In genomic region chr4:132542724-132543123, GRCm38 (mm10) we compare ENCODE assay signal across 19 mouse cellular contexts. TPM values are rescaled to one million over a fixed set of nuclear protein-coding genes. Genes with fewer than 3 reads are reported as not detected.
DNase-seq lines count a peak whose midpoint lies in the region; ATAC-seq and TF ChIP-seq lines count a peak whose summit lies in the region.
"Had no signal": no experiment of that assay in that cellular context is flagged by ENCODE, and none has a peak within 500 bp of the region (broad histone marks: within the 10 kb centered on the region; RNA-seq: fewer than 3 reads in every experiment).

No protein-coding gene starts in this region.

- H3K4me3 ChIP-seq in gastrocnemius, adult 2 months = peak overlapping the region; percentile 47
- H3K4me3 ChIP-seq in lung, postnatal 0 days (ENCODE audit: low read depth, low read length) = no peak overlapping the region
- no peak overlapping the region for H3K4me3 ChIP-seq in bone marrow macrophage, adult 2 months (ENCODE audit: insufficient read depth, low read length)
- no peak overlapping the region for H3K4me3 ChIP-seq in stomach, postnatal 0 days (ENCODE audit: low read depth, low read length)
- H3K4me3 ChIP-seq: embryonic facial prominence, embryonic 15.5 days; forebrain, embryonic 15.5 days; limb, embryonic 10.5 days had no signal

- WGBS in lung, postnatal 0 days = 35% methylated on average over 1 of the region's 1 CpGs
- whole genome bisulfite sequencing in stomach, postnatal 0 days = 56% methylated on average over 1 of the region's 1 CpGs

- peak; percentile 26 for DNase-seq in gastrocnemius, adult 2 months
- no peak for DNase-seq in gastrocnemius, postnatal 10 days
- DNase-seq in lung, postnatal 0 days (ENCODE audit: low spot score) = no peak
- no peak for DNase-seq in lung, postnatal 10 days
- DNase-seq in stomach, postnatal 0 days (ENCODE audit: low spot score) = no peak
- no peak for DNase-seq in B cell, adult 2 months
- DNase-seq: cerebellum, adult 11-12 months; heart, adult 11 months; kidney, postnatal 36 days; lung, adult 2 months; right cerebral cortex, postnatal 25 days; thymus, postnatal 36 days had no signal

- no peaks in the 10 kb centered on the region for H3K4me1 ChIP-seq in lung, postnatal 0 days (ENCODE audit: insufficient read depth, low read depth, low read length)
- peaks cover 13% of the 10 kb centered on the region for H3K4me1 ChIP-seq in bone marrow macrophage, adult 2 months (ENCODE audit: control insufficient read depth, insufficient read depth, low read length)
- H3K4me1 ChIP-seq in stomach, postnatal 0 days (replicated peaks; ENCODE audit: control insufficient read depth, insufficient read depth) = no peaks in the 10 kb centered on the region
- H3K4me1 ChIP-seq: embryonic facial prominence, embryonic 15.5 days; forebrain, embryonic 15.5 days; limb, embryonic 10.5 days had no signal

- no peak for TF ChIP-seq POLR2A in bone marrow macrophage, adult 2 months (IDR thresholded peaks at IDR 0.05; ENCODE audit: borderline replicate concordance, low read depth, low read length)

- H3K4me2 ChIP-seq in lung, postnatal 0 days (replicated peaks; ENCODE audit: low read depth, low read length) = no peak overlapping the region
- no peak overlapping the region for H3K4me2 ChIP-seq in stomach, postnatal 0 days (replicated peaks; ENCODE audit: low read depth)
- H3K4me2 ChIP-seq: embryonic facial prominence, embryonic 15.5 days; forebrain, embryonic 15.5 days; hindbrain, embryonic 14.5 days had no signal

- H3K36me3 ChIP-seq in lung, postnatal 0 days (ENCODE audit: insufficient read depth, low read length) = peaks cover 47% of the 10 kb centered on the region
- H3K36me3 ChIP-seq in stomach, postnatal 0 days (ENCODE audit: control insufficient read depth, insufficient read depth, low read length) = peaks cover 16% of the 10 kb centered on the region

- no peak for ATAC-seq in lung, postnatal 0 days
- no peak for ATAC-seq in stomach, postnatal 0 days (ENCODE audit: low FRiP score, low TSS enrichment)
- ATAC-seq: forebrain, embryonic 15.5 days; intestine, postnatal 0 days had no signal

- H3K27ac ChIP-seq in gastrocnemius, adult 2 months = peak overlapping the region; percentile 80
- H3K27ac ChIP-seq in lung, postnatal 0 days (ENCODE audit: low read length) = no peak overlapping the region
- 0 out of 2 replicates have a peak overlapping the region, but pooled peaks have one; percentile 3 for H3K27ac ChIP-seq in bone marrow macrophage, adult 2 months (ENCODE audit: insufficient read depth, low read depth, low read length)
- H3K27ac ChIP-seq in stomach, postnatal 0 days (replicated peaks) = no peak overlapping the region
- H3K27ac ChIP-seq: embryonic facial prominence, embryonic 15.5 days; forebrain, embryonic 15.5 days; hindbrain, embryonic 14.5 days; limb, embryonic 10.5 days had no signal

- no peak overlapping the region for H3K9ac ChIP-seq in lung, postnatal 0 days (replicated peaks; ENCODE audit: low read depth)
- H3K9ac ChIP-seq in stomach, postnatal 0 days (ENCODE audit: low read length) = no peak overlapping the region
- H3K9ac ChIP-seq: embryonic facial prominence, embryonic 15.5 days; forebrain, embryonic 15.5 days; hindbrain, embryonic 14.5 days had no signal

- H3K9me3 ChIP-seq in lung, postnatal 0 days (ENCODE audit: low read length) = no peaks in the 10 kb centered on the region
- H3K9me3 ChIP-seq in stomach, postnatal 0 days (ENCODE audit: control insufficient read depth, low read length) = no peaks in the 10 kb centered on the region
- H3K9me3 ChIP-seq: embryonic facial prominence, embryonic 15.5 days; forebrain, embryonic 15.5 days; limb, embryonic 10.5 days had no signal

- H3K27me3 ChIP-seq in lung, postnatal 0 days (replicated peaks; ENCODE audit: insufficient read depth, low read length) = no peaks in the 10 kb centered on the region
- H3K27me3 ChIP-seq in stomach, postnatal 0 days (ENCODE audit: control insufficient read depth, insufficient read depth, low read length) = no peaks in the 10 kb centered on the region
- H3K27me3 ChIP-seq: embryonic facial prominence, embryonic 15.5 days; forebrain, embryonic 15.5 days had no signal

- TF ChIP-seq CTCF in gastrocnemius, adult 2 months (IDR thresholded peaks at IDR 0.05) = peak; percentile 27
- TF ChIP-seq CTCF in lung, postnatal 0 days (IDR thresholded peaks at IDR 0.05) = peak; percentile 16; the same call in 1 of the 2 replicates
- TF ChIP-seq CTCF in bone marrow macrophage, adult 2 months (IDR thresholded peaks at IDR 0.05; ENCODE audit: low read depth, low read length) = no peak
- peak; percentile 27; the same call in 1 of the 2 replicates for TF ChIP-seq CTCF in stomach, postnatal 0 days (IDR thresholded peaks at IDR 0.05; ENCODE audit: low read depth)

- TF ChIP-seq EP300 in lung, postnatal 0 days (IDR thresholded peaks at IDR 0.05) = no peak
- TF ChIP-seq EP300 in stomach, postnatal 0 days (optimal IDR thresholded peaks at IDR 0.05) = no peak

- intact Hi-C loops in gastrocnemius, adult 2 months (cut with DNase I) = loop anchor here (10.0 kb wide), 1 partner anchor 382 kb away; the partner anchor contains the start of gene Fam76a

RNA-seq across cellular contexts. Expression of gene Dnajc8, which starts 7.4 kb away (rescaled TPM):
- total RNA-seq in gastrocnemius, adult 2 months (2021) = 10 to 100 TPM; 47.2 to 59.3 TPM
- 10 to 100 TPM; 70.0 to 74.9 TPM for total RNA-seq in gastrocnemius, postnatal 10 days (2021)
- 157 and 182 TPM in 2 replicates for polyA plus RNA-seq in lung, postnatal 0 days (2015; fragmentation: Nextera tagmentation; extraction: Ambion mirVana)
- polyA plus RNA-seq in bone marrow macrophage, adult 2 months (2012; ENCODE audit: insufficient read depth, insufficient read length, missing spikeins) = 140 and 155 TPM in 2 replicates
- 103 and 116 TPM in 2 replicates for polyA plus RNA-seq in stomach, postnatal 0 days (2015; fragmentation: Nextera tagmentation; extraction: Ambion mirVana)

RNA-seq across cellular contexts. Expression of gene Atpif1, which starts 9.3 kb away (rescaled TPM):
- total RNA-seq in gastrocnemius, adult 2 months (2021) = 10 to 100 TPM; 41.0 to 60.0 TPM
- total RNA-seq in gastrocnemius, postnatal 10 days (2021) = 100 to 1,000 TPM; 115 to 139 TPM
- 700 and 732 TPM in 2 replicates for polyA plus RNA-seq in lung, postnatal 0 days (2015; fragmentation: Nextera tagmentation; extraction: Ambion mirVana)
- polyA plus RNA-seq in bone marrow macrophage, adult 2 months (2012; ENCODE audit: insufficient read depth, insufficient read length, missing spikeins) = 539 and 589 TPM in 2 replicates
- 1,179 and 1,213 TPM in 2 replicates for polyA plus RNA-seq in stomach, postnatal 0 days (2015; fragmentation: Nextera tagmentation; extraction: Ambion mirVana)

RNA-seq across cellular contexts. Expression of gene Ptafr, which starts 21.1 kb away (rescaled TPM):
- total RNA-seq in gastrocnemius, adult 2 months (2021) = under 1 TPM; 0.56 to 0.98 TPM
- total RNA-seq in gastrocnemius, postnatal 10 days (2021) = 1 to 10 TPM; 2.0 to 2.8 TPM
- polyA plus RNA-seq in lung, postnatal 0 days (2015; fragmentation: Nextera tagmentation; extraction: Ambion mirVana) = 2.1 and 2.5 TPM in 2 replicates
- polyA plus RNA-seq in bone marrow macrophage, adult 2 months (2012; ENCODE audit: insufficient read depth, insufficient read length, missing spikeins) = 81.4 and 91.0 TPM in 2 replicates
- polyA plus RNA-seq in stomach, postnatal 0 days (2015; fragmentation: Nextera tagmentation; extraction: Ambion mirVana) = 0.88 and 0.90 TPM in 2 replicates
- total RNA-seq: megakaryocyte-erythroid progenitor cell, adult 5-6 weeks had no signal

RNA-seq across cellular contexts. Expression of gene Sesn2, which starts 32.4 kb away (rescaled TPM):
- total RNA-seq in gastrocnemius, adult 2 months (2021) = 1 to 10 TPM; 1.5 to 2.1 TPM
- total RNA-seq in gastrocnemius, postnatal 10 days (2021) = 1 to 10 TPM; 2.2 to 2.6 TPM
- polyA plus RNA-seq in lung, postnatal 0 days (2015; fragmentation: Nextera tagmentation; extraction: Ambion mirVana) = 11.6 and 16.0 TPM in 2 replicates
- polyA plus RNA-seq in bone marrow macrophage, adult 2 months (2012; ENCODE audit: insufficient read depth, insufficient read length, missing spikeins) = 12.8 and 13.8 TPM in 2 replicates
- polyA plus RNA-seq in stomach, postnatal 0 days (2015; fragmentation: Nextera tagmentation; extraction: Ambion mirVana) = 7.6 and 8.2 TPM in 2 replicates

Comparison
In these comparisons a context has a peak if more than half of its experiments do, and no peak if none do; other contexts are left out.
1. H3K27ac ChIP-seq: peak in gastrocnemius, adult 2 months (single experiment) and bone marrow macrophage, adult 2 months (single experiment); none in lung, postnatal 0 days (single experiment) and stomach, postnatal 0 days (single experiment).
2. RNA of gene Ptafr, which starts 21.1 kb away (polyA plus RNA-seq): 81.4 to 91.0 TPM in bone marrow macrophage, adult 2 months; 2.1 to 2.5 TPM in lung, postnatal 0 days and 0.88 to 0.90 TPM in stomach, postnatal 0 days; every median in the first group is over 10 times any median in the second.